Mouse (Mus musculus) embryonic facial prominence, embryonic 10.5 days (tissue): ENCODE measurements around the gene C7. TPM values are rescaled to one million over a fixed set of nuclear protein-coding genes. Genes with fewer than 3 reads are reported as not detected.
"Not testable (repeated sequence)": the region's sequence is repeated elsewhere in the genome, so short reads cannot be mapped to it uniquely, and the experiment has no call there.

Experiments used
- DNase-seq: peaks from one replicate; pipeline ENCODE4 v3.0.0-alpha.2; 2017; ENCODE audit warnings: low spot score
- H3K27ac ChIP-seq: fragments of 300-500 bp; sonication (generic); replicated peaks from 2 replicates; pipeline ENCODE4 v1.5.1; 2016; ENCODE audit warnings: mild to moderate bottlenecking
- H3K27me3 ChIP-seq: fragments of 300-500 bp; sonication (generic); replicated peaks from 2 replicates; pipeline ENCODE4 v1.6.1; 2016; ENCODE audit warnings: low read depth, mild to moderate bottlenecking; ENCODE audit not compliant: poor library complexity, severe bottlenecking
- H3K36me3 ChIP-seq: fragments of 300-500 bp; sonication (generic); replicated peaks from 2 replicates; pipeline ENCODE4 v1.6.1; 2016; ENCODE audit warnings: mild to moderate bottlenecking, moderate library complexity
- H3K4me1 ChIP-seq: fragments of 300-500 bp; sonication (generic); 2 replicates; pipeline ENCODE4 v1.6.1; 2016
- H3K4me3 ChIP-seq: fragments of 300-500 bp; sonication (generic); 2 replicates; pipeline ENCODE4 v1.5.1; 2016; ENCODE audit warnings: mild to moderate bottlenecking, moderate library complexity
- H3K9me3 ChIP-seq: fragments of 300-500 bp; sonication (generic); 2 replicates; pipeline ENCODE4 v1.6.1; 2016; ENCODE audit warnings: mild to moderate bottlenecking
- WGBS: fragments of 180-500 bp; shearing (Covaris S2); methylation state at CpG from one replicate; pipeline ENCODE4 v1.1.7; 2016; 5-methylcytosine and 5-hydroxymethylcytosine counted together
- polyA plus RNA-seq: library from polyadenylated mRNA; unstranded; fragments of >200 nt; fragmentation: Nextera tagmentation; extraction: Ambion mirVana; gene quantifications from 2 replicates; pipeline ENCODE4 v1.2.1, GENCODE M21; 2016

C7 gene
- polyA plus RNA-seq, 1 experiment from 2014 or later = 0.09 TPM

GRCm38 (mm10) chr15:5081235-5081634 is 17.7 kb upstream of the C7 start:
- Histone ChIP-seq H3K27ac (no peak overlapping the region), H3K4me3 (no peak overlapping the region), H3K36me3 (no peaks in the 10 kb centered on the region), H3K27me3 (no peaks in the 10 kb centered on the region), H3K9me3 (no peaks in the 10 kb centered on the region), H3K4me1 (no peaks in the 10 kb centered on the region)
- no peak for DNase-seq
- 79% methylated on average over 1 of the region's 1 CpGs for whole genome bisulfite sequencing

- Histone ChIP-seq H3K9me3 (no peaks in the 10 kb centered on the region), H3K4me1 (no peaks in the 10 kb centered on the region), H3K27ac (no peak overlapping the region), H3K4me3 (no peak overlapping the region), H3K27me3 (no peaks in the 10 kb centered on the region), H3K36me3 (no peaks in the 10 kb centered on the region)
- DNase-seq = peak; percentile 48
- 60% methylated on average over 15 of the region's 15 CpGs for WGBS
Observed at GRCm38 (mm10) chr15:5068801-5069518, 5.4 kb upstream of the C7 start.

- DNase-seq = no peak
- Histone ChIP-seq H3K27me3 (no peaks in the 10 kb centered on the region), H3K9me3 (no peaks in the 10 kb centered on the region), H3K27ac (no peak overlapping the region), H3K4me3 (no peak overlapping the region), H3K4me1 (no peaks in the 10 kb centered on the region), H3K36me3 (no peaks in the 10 kb centered on the region)
- 68% methylated on average over 11 of the region's 11 CpGs for WGBS
Observed at GRCm38 (mm10) chr15:5045560-5046284, 17.8 kb downstream of the C7 start.

GRCm38 (mm10) chr15:5029256-5029655 is 34.3 kb downstream of the C7 start:
- no peak for DNase-seq
- peaks cover 6% of the 10 kb centered on the region; the same call in 1 of the 2 replicates for H3K9me3 ChIP-seq
- no peaks in the 10 kb centered on the region for H3K36me3 ChIP-seq
- no peak overlapping the region for H3K27ac ChIP-seq
- no peaks in the 10 kb centered on the region for H3K27me3 ChIP-seq
- WGBS = 88% methylated on average over 4 of the region's 4 CpGs
- H3K4me3 ChIP-seq = no peak overlapping the region
- no peaks in the 10 kb centered on the region for H3K4me1 ChIP-seq

- not testable (repeated sequence) for DNase-seq, H3K27me3 ChIP-seq, H3K36me3 ChIP-seq, H3K9me3 ChIP-seq, H3K27ac ChIP-seq, H3K4me1 ChIP-seq, H3K4me3 ChIP-seq
- WGBS = 91% methylated on average over 14 of the region's 14 CpGs
Observed at GRCm38 (mm10) chr15:5023479-5024265, 39.9 kb downstream of the C7 start.

GRCm38 (mm10) chr15:5009644-5010107 is 53.9 kb downstream of the C7 start:
- 73% methylated on average over 11 of the region's 11 CpGs for WGBS
- no peak for DNase-seq

GRCm38 (mm10) chr15:5003503-5004196 is 59.9 kb downstream of the C7 start:
- H3K36me3 ChIP-seq = no peaks in the 10 kb centered on the region
- H3K27ac ChIP-seq = no peak overlapping the region
- no peaks in the 10 kb centered on the region for H3K4me1 ChIP-seq
- no peaks in the 10 kb centered on the region for H3K9me3 ChIP-seq
- no peak for DNase-seq
- no peaks in the 10 kb centered on the region for H3K27me3 ChIP-seq
- no peak overlapping the region for H3K4me3 ChIP-seq
- 84% methylated on average over 6 of the region's 6 CpGs for WGBS

More at GRCm38 (mm10) chr15:5009644-5010107, 53.9 kb downstream of the C7 start:
- Histone ChIP-seq H3K4me3 (no peak overlapping the region), H3K27me3 (no peaks in the 10 kb centered on the region), H3K9me3 (no peaks in the 10 kb centered on the region), H3K4me1 (no peaks in the 10 kb centered on the region), H3K27ac (no peak overlapping the region), H3K36me3 (no peaks in the 10 kb centered on the region)

GRCm38 (mm10) chr15:5002903-5003302 is 60.6 kb downstream of the C7 start:
- H3K9me3 ChIP-seq = no peaks in the 10 kb centered on the region
- no peaks in the 10 kb centered on the region for H3K4me1 ChIP-seq
- H3K27me3 ChIP-seq = no peaks in the 10 kb centered on the region
- no peaks in the 10 kb centered on the region for H3K36me3 ChIP-seq
- WGBS = 48% methylated on average over 2 of the region's 2 CpGs
- H3K4me3 ChIP-seq = no peak overlapping the region
- H3K27ac ChIP-seq = no peak overlapping the region
- no peak for DNase-seq

GRCm38 (mm10) chr15:4973355-4973754 is 90.2 kb downstream of the C7 start:
- no peak for DNase-seq
- H3K36me3 ChIP-seq = no peaks in the 10 kb centered on the region
- H3K4me3 ChIP-seq = no peak overlapping the region
- no peak overlapping the region for H3K27ac ChIP-seq
- WGBS = 99% methylated on average over 1 of the region's 1 CpGs
- no peaks in the 10 kb centered on the region for H3K27me3 ChIP-seq
- no peaks in the 10 kb centered on the region for H3K9me3 ChIP-seq
- H3K4me1 ChIP-seq = no peaks in the 10 kb centered on the region

Other genes with a start within 250 kb of the C7 start
- gene Mroh2b, start 165.0 kb downstream of the C7 start, polyA plus RNA-seq = not detected in 2 replicates
- gene Card6, start 44.8 kb upstream of the C7 start, polyA plus RNA-seq = 0.52 and 0.95 TPM in 2 replicates
- gene Rpl37, start 52.9 kb upstream of the C7 start, polyA plus RNA-seq = 494 and 521 TPM in 2 replicates
- gene Prkaa1, start 80.1 kb upstream of the C7 start, polyA plus RNA-seq = 15.2 and 16.0 TPM in 2 replicates
- 34.9 and 35.7 TPM in 2 replicates for gene Ttc33, start 121.8 kb upstream of the C7 start, polyA plus RNA-seq
- gene Ptger4, start 180.4 kb upstream of the C7 start, polyA plus RNA-seq = 1.00 and 1.0 TPM in 2 replicates